Mouse (Mus musculus): ENCODE results near the gene Ptpn4. TPM values are rescaled to one million over a fixed set of nuclear protein-coding genes. Genes with fewer than 3 reads are reported as not detected.

Gene Ptpn4
- total and polyA plus RNA-seq, 3 experiments, result 6.2 to 527 (median 9.5) TPM

- TF ChIP-seq NELFE (IDR thresholded peaks at IDR 0.05; ENCODE audit: low read depth, low read length), result no peak
- no peak for TF ChIP-seq MXI1 (IDR thresholded peaks at IDR 0.05; ENCODE audit: low read depth, low read length)
- TF ChIP-seq JUND (IDR thresholded peaks at IDR 0.05; ENCODE audit: low read depth, low read length), result no peak
- TF ChIP-seq GATA1 (IDR thresholded peaks at IDR 0.05; ENCODE audit: low read depth, low read length), result no peak
- TF ChIP-seq CTCF (IDR thresholded peaks at IDR 0.05 in 2 of 3, conservative IDR thresholded peaks at IDR 0.05 in 1 of 3; ENCODE audit: control insufficient read depth in 1 of 3, insufficient read depth in 1 of 3, low read depth in 2 of 3, low read length in 3 of 3, poor library complexity in 1 of 3, severe bottlenecking in 1 of 3), result no peak
- TF ChIP-seq GABPA (IDR thresholded peaks at IDR 0.05; ENCODE audit: low read depth, low read length), result no peak
- no peak for TF ChIP-seq CHD1 (IDR thresholded peaks at IDR 0.05; ENCODE audit: low read depth, low read length)
- no peak for TF ChIP-seq HCFC1 (IDR thresholded peaks at IDR 0.05; ENCODE audit: low read depth, low read length)
- no peak for TF ChIP-seq KAT2A (conservative IDR thresholded peaks at IDR 0.05; ENCODE audit: low read depth, low read length)
- no peak for TF ChIP-seq NRF1 (IDR thresholded peaks at IDR 0.05; ENCODE audit: insufficient read depth, low read depth, low read length, poor library complexity, severe bottlenecking)
- TF ChIP-seq MAX (IDR thresholded peaks at IDR 0.05; ENCODE audit: low read length), result no peak
- TF ChIP-seq ETS1 (IDR thresholded peaks at IDR 0.05; ENCODE audit: low read depth, low read length), result no peak
- TF ChIP-seq ZC3H11A (IDR thresholded peaks at IDR 0.05; ENCODE audit: low read depth, low read length), result no peak
- TF ChIP-seq MYB (IDR thresholded peaks at IDR 0.05; ENCODE audit: low read depth, low read length), result no peak
- Histone ChIP-seq H3K27ac (ENCODE audit: control insufficient read depth, low read depth, low read length) (no peak overlapping the region), H3K79me2 (ENCODE audit: control insufficient read depth, insufficient read depth, low read length, poor library complexity) (no peaks in the 10 kb centered on the region), H3K36me3 (ENCODE audit: control insufficient read depth in 1 of 2, insufficient read depth in 2 of 2, low read length in 2 of 2) (peaks cover 2 to 13% of the 10 kb centered on the region in 2 experiments), H3K9me3 (replicated peaks; ENCODE audit: insufficient read depth, low read length) (no peaks in the 10 kb centered on the region), H3K4me1 (ENCODE audit: control insufficient read depth in 1 of 2, insufficient read depth in 2 of 2, low read length in 2 of 2) (peaks cover 0 to 4% of the 10 kb centered on the region in 2 experiments; a peak in 2 of 4 replicates), H3K4me3 (ENCODE audit: control insufficient read depth in 1 of 2, insufficient read depth in 1 of 2, low read depth in 2 of 2, low read length in 2 of 2) (no peak overlapping the region), H3K9ac (ENCODE audit: control insufficient read depth, low read depth, low read length, poor library complexity, severe bottlenecking) (no peak overlapping the region), H3K27me3 (ENCODE audit: control insufficient read depth in 1 of 2, insufficient read depth in 2 of 2, low read length in 2 of 2) (no peaks in the 10 kb centered on the region)
- DNase-seq (ENCODE audit: low read depth, low spot score), result no peak
Measured at GRCm38 (mm10) chr1:119681663-119682213, 155.7 kb downstream of the Ptpn4 start.

GRCm38 (mm10) chr1:119674984-119675383 is 162.4 kb downstream of the Ptpn4 start:
- no peaks in the 10 kb centered on the region for H3K79me2 ChIP-seq (ENCODE audit: control insufficient read depth, insufficient read depth, low read length, poor library complexity)
- H3K4me1 ChIP-seq (ENCODE audit: control insufficient read depth in 1 of 2, insufficient read depth in 2 of 2, low read length in 2 of 2), result no peaks in the 10 kb centered on the region
- H3K9me3 ChIP-seq (replicated peaks; ENCODE audit: insufficient read depth, low read length), result no peaks in the 10 kb centered on the region
- peaks cover 0 to 2% of the 10 kb centered on the region in 2 experiments; a peak in 2 of 4 replicates for H3K36me3 ChIP-seq (ENCODE audit: control insufficient read depth in 1 of 2, insufficient read depth in 2 of 2, low read length in 2 of 2)
- H3K27me3 ChIP-seq (ENCODE audit: control insufficient read depth in 1 of 2, insufficient read depth in 2 of 2, low read length in 2 of 2), result no peaks in the 10 kb centered on the region
- no peak overlapping the region for H3K4me3 ChIP-seq (ENCODE audit: control insufficient read depth in 1 of 2, insufficient read depth in 1 of 2, low read depth in 2 of 2, low read length in 2 of 2)
- H3K27ac ChIP-seq (ENCODE audit: control insufficient read depth, low read depth, low read length), result no peak overlapping the region
- DNase-seq (ENCODE audit: low read depth, low spot score), result peak; percentile 63
- no peak overlapping the region for H3K9ac ChIP-seq (ENCODE audit: control insufficient read depth, low read depth, low read length, poor library complexity, severe bottlenecking)
- TF ChIP-seq ZC3H11A (IDR thresholded peaks at IDR 0.05; ENCODE audit: low read depth, low read length), result peak; percentile 71
- no peak for TF ChIP-seq USF2 (IDR thresholded peaks at IDR 0.05; ENCODE audit: borderline replicate concordance in 1 of 2, insufficient read depth in 1 of 2, low read depth in 1 of 2, low read length in 2 of 2)
- peak; percentile 75 for TF ChIP-seq RAD21 (IDR thresholded peaks at IDR 0.05; ENCODE audit: low read depth, low read length)
- no peak for TF ChIP-seq TAL1 (IDR thresholded peaks at IDR 0.05; ENCODE audit: low read length)
- TF ChIP-seq NELFE (IDR thresholded peaks at IDR 0.05; ENCODE audit: low read depth, low read length), result no peak
- TF ChIP-seq GATA1 (IDR thresholded peaks at IDR 0.05; ENCODE audit: low read depth, low read length), result no peak
- no peak for TF ChIP-seq CHD1 (IDR thresholded peaks at IDR 0.05; ENCODE audit: low read depth, low read length)
- no peak for TF ChIP-seq NRF1 (IDR thresholded peaks at IDR 0.05; ENCODE audit: insufficient read depth, low read depth, low read length, poor library complexity, severe bottlenecking)
- no peak for TF ChIP-seq EP300 (IDR thresholded peaks at IDR 0.05; ENCODE audit: low read depth in 1 of 2, low read length in 2 of 2)
- TF ChIP-seq GABPA (IDR thresholded peaks at IDR 0.05; ENCODE audit: low read depth, low read length), result no peak
- TF ChIP-seq UBTF (IDR thresholded peaks at IDR 0.05; ENCODE audit: borderline replicate concordance, insufficient read depth, low read depth, low read length), result no peak
- peak; percentile 88 for TF ChIP-seq SMC3 (IDR thresholded peaks at IDR 0.05; ENCODE audit: low read depth, low read length)
- no peak for TF ChIP-seq TCF12 (IDR thresholded peaks at IDR 0.05; ENCODE audit: low read depth, low read length)
- TF ChIP-seq TBP (IDR thresholded peaks at IDR 0.05; ENCODE audit: low read depth, low read length), result no peak
- TF ChIP-seq SIN3A (IDR thresholded peaks at IDR 0.05; ENCODE audit: low read length), result no peak
- TF ChIP-seq ETS1 (IDR thresholded peaks at IDR 0.05; ENCODE audit: low read depth, low read length), result no peak
- no peak for TF ChIP-seq MAZ (IDR thresholded peaks at IDR 0.05; ENCODE audit: low read depth, low read length)
- no peak for TF ChIP-seq USF1 (IDR thresholded peaks at IDR 0.05; ENCODE audit: low read depth, low read length)
- no peak for TF ChIP-seq MYC (IDR thresholded peaks at IDR 0.05; ENCODE audit: low read depth, low read length)
- TF ChIP-seq CTCF (IDR thresholded peaks at IDR 0.05 in 2 of 3, conservative IDR thresholded peaks at IDR 0.05 in 1 of 3; ENCODE audit: control insufficient read depth in 1 of 3, insufficient read depth in 1 of 3, low read depth in 2 of 3, low read length in 3 of 3, poor library complexity in 1 of 3, severe bottlenecking in 1 of 3), result peak; percentile 59 to 85 (median 81)
- TF ChIP-seq MYB (IDR thresholded peaks at IDR 0.05; ENCODE audit: low read depth, low read length), result no peak
- no peak for TF ChIP-seq ZMIZ1 (IDR thresholded peaks at IDR 0.05; ENCODE audit: low read depth, low read length)
- TF ChIP-seq MAX (IDR thresholded peaks at IDR 0.05; ENCODE audit: low read length), result no peak
- TF ChIP-seq HCFC1 (IDR thresholded peaks at IDR 0.05; ENCODE audit: low read depth, low read length), result no peak
- no peak for TF ChIP-seq MEF2A (IDR thresholded peaks at IDR 0.05; ENCODE audit: extremely low read depth, insufficient replicate concordance, low read depth, low read length, poor library complexity, severe bottlenecking)

Measured in MEL (cell line).